Mouse (Mus musculus): ENCODE data around the gene Foxred2. TPM values are rescaled to one million over a fixed set of nuclear protein-coding genes. Genes with fewer than 3 reads are reported as not detected.

Gene Foxred2
- polyA plus RNA-seq, 1 experiment from 2014 or later, result 9.1 TPM

GRCm38 (mm10) chr15:77977663-77978062 is 21.1 kb upstream of the Foxred2 start:
- H3K27ac ChIP-seq (ENCODE audit: low read depth, low read length), result no peak overlapping the region
- H3K36me3 ChIP-seq (ENCODE audit: control insufficient read depth, insufficient read depth, low read length), result no peaks in the 10 kb centered on the region
- no peaks in the 10 kb centered on the region for H3K9me3 ChIP-seq (ENCODE audit: control insufficient read depth, low read length)
- H3K4me3 ChIP-seq (ENCODE audit: low read depth, low read length), result no peak overlapping the region
- H3K4me1 ChIP-seq (replicated peaks; ENCODE audit: control insufficient read depth, insufficient read depth, low read length), result no peaks in the 10 kb centered on the region
- 66% methylated on average over 3 of the region's 3 CpGs for WGBS
- ATAC-seq (replicated peaks; ENCODE audit: low FRiP score) (no peak), DNase-seq (ENCODE audit: low spot score) (no peak)
- no peak overlapping the region for H3K9ac ChIP-seq (ENCODE audit: low read length)
- H3K4me2 ChIP-seq (ENCODE audit: low read depth, low read length, severe bottlenecking), result no peak overlapping the region
- no peaks in the 10 kb centered on the region; the same call in 1 of the 2 replicates for H3K27me3 ChIP-seq (ENCODE audit: control insufficient read depth, insufficient read depth, low read length)

- H3K9me3 ChIP-seq (ENCODE audit: control insufficient read depth, low read length), result no peaks in the 10 kb centered on the region
These were observed 17.8 kb upstream of the Foxred2 start for GRCm38 (mm10) chr15:77974165-77974841.

GRCm38 (mm10) chr15:77970470-77971292 is 14.2 kb upstream of the Foxred2 start, which contains the start of gene Eif3d:
Gene Eif3d (minus strand): TSS chr15:77970813.
- Histone ChIP-seq H3K4me2 (ENCODE audit: low read depth, low read length, severe bottlenecking) (peak within 1 kb of the TSS; percentile 87), H3K4me1 (replicated peaks; ENCODE audit: control insufficient read depth, insufficient read depth, low read length) (peaks cover 7% of the 10 kb centered on the region), H3K4me3 (ENCODE audit: low read depth, low read length) (peak within 1 kb of the TSS; percentile 95), H3K9ac (ENCODE audit: low read length) (peak within 1 kb of the TSS; percentile 97), H3K27ac (ENCODE audit: low read depth, low read length) (peak within 1 kb of the TSS; percentile 99), H3K36me3 (ENCODE audit: control insufficient read depth, insufficient read depth, low read length) (peaks cover 12% of the 10 kb centered on the region), H3K27me3 (ENCODE audit: control insufficient read depth, insufficient read depth, low read length) (no peaks in the 10 kb centered on the region), H3K9me3 (ENCODE audit: control insufficient read depth, low read length) (no peaks in the 10 kb centered on the region)
- ATAC-seq (replicated peaks; ENCODE audit: low FRiP score), result peak; percentile 90
- peak; percentile 96 for DNase-seq (ENCODE audit: low spot score)
- WGBS, result under 1% methylated on average over 72 of the region's 72 CpGs

More at GRCm38 (mm10) chr15:77974165-77974841, 17.8 kb upstream of the Foxred2 start:
- no peak overlapping the region for H3K9ac ChIP-seq (ENCODE audit: low read length)
- H3K4me3 ChIP-seq (ENCODE audit: low read depth, low read length), result no peak overlapping the region
- DNase-seq (ENCODE audit: low spot score) (no peak), ATAC-seq (replicated peaks; ENCODE audit: low FRiP score) (no peak)
- H3K4me1 ChIP-seq (replicated peaks; ENCODE audit: control insufficient read depth, insufficient read depth, low read length), result peaks cover 2% of the 10 kb centered on the region
- WGBS, result 86% methylated on average over 6 of the region's 6 CpGs
- no peaks in the 10 kb centered on the region for H3K27me3 ChIP-seq (ENCODE audit: control insufficient read depth, insufficient read depth, low read length)
- H3K4me2 ChIP-seq (ENCODE audit: low read depth, low read length, severe bottlenecking), result no peak overlapping the region
- H3K36me3 ChIP-seq (ENCODE audit: control insufficient read depth, insufficient read depth, low read length), result no peaks in the 10 kb centered on the region
- no peak overlapping the region for H3K27ac ChIP-seq (ENCODE audit: low read depth, low read length)

GRCm38 (mm10) chr15:77969940-77970469 is 13.5 kb upstream of the Foxred2 start:
- 3% methylated on average over 15 of the region's 15 CpGs for WGBS
- DNase-seq (ENCODE audit: low spot score), result no peak
- Histone ChIP-seq H3K9ac (ENCODE audit: low read length) (peak overlapping the region; percentile 97), H3K9me3 (ENCODE audit: control insufficient read depth, low read length) (no peaks in the 10 kb centered on the region), H3K4me3 (ENCODE audit: low read depth, low read length) (peak overlapping the region; percentile 95), H3K36me3 (ENCODE audit: control insufficient read depth, insufficient read depth, low read length) (peaks cover 18% of the 10 kb centered on the region), H3K27me3 (ENCODE audit: control insufficient read depth, insufficient read depth, low read length) (no peaks in the 10 kb centered on the region), H3K4me1 (replicated peaks; ENCODE audit: control insufficient read depth, insufficient read depth, low read length) (peaks cover 7% of the 10 kb centered on the region), H3K27ac (ENCODE audit: low read depth, low read length) (peak overlapping the region; percentile 99), H3K4me2 (ENCODE audit: low read depth, low read length, severe bottlenecking) (peak overlapping the region; percentile 87)
- ATAC-seq (replicated peaks; ENCODE audit: low FRiP score), result peak; percentile 20; the same call in 1 of the 2 replicates

- Histone ChIP-seq H3K27me3 (ENCODE audit: control insufficient read depth, insufficient read depth, low read length) (no peaks in the 10 kb centered on the region), H3K9ac (ENCODE audit: low read length) (no peak overlapping the region), H3K27ac (ENCODE audit: low read depth, low read length) (no peak overlapping the region), H3K4me2 (ENCODE audit: low read depth, low read length, severe bottlenecking) (no peak overlapping the region), H3K4me3 (ENCODE audit: low read depth, low read length) (no peak overlapping the region), H3K9me3 (ENCODE audit: control insufficient read depth, low read length) (no peaks in the 10 kb centered on the region), H3K4me1 (replicated peaks; ENCODE audit: control insufficient read depth, insufficient read depth, low read length) (peaks cover 7% of the 10 kb centered on the region), H3K36me3 (ENCODE audit: control insufficient read depth, insufficient read depth, low read length) (peaks cover 46% of the 10 kb centered on the region)
- ATAC-seq (replicated peaks; ENCODE audit: low FRiP score), result no peak
- no peak for DNase-seq (ENCODE audit: low spot score)
- WGBS, result 82% methylated on average over 9 of the region's 9 CpGs
These were observed 8.6 kb upstream of the Foxred2 start for GRCm38 (mm10) chr15:77965117-77965528.

- H3K36me3 ChIP-seq (ENCODE audit: control insufficient read depth, insufficient read depth, low read length), result peaks cover 55% of the 10 kb centered on the region
- no peak overlapping the region for H3K9ac ChIP-seq (ENCODE audit: low read length)
- WGBS, result 96% methylated on average over 5 of the region's 5 CpGs
- H3K9me3 ChIP-seq (ENCODE audit: control insufficient read depth, low read length), result no peaks in the 10 kb centered on the region
- no peaks in the 10 kb centered on the region for H3K27me3 ChIP-seq (ENCODE audit: control insufficient read depth, insufficient read depth, low read length)
- DNase-seq (ENCODE audit: low spot score), result no peak
- no peak for ATAC-seq (replicated peaks; ENCODE audit: low FRiP score)
- no peak overlapping the region for H3K27ac ChIP-seq (ENCODE audit: low read depth, low read length)
- no peaks in the 10 kb centered on the region for H3K4me1 ChIP-seq (replicated peaks; ENCODE audit: control insufficient read depth, insufficient read depth, low read length)
- no peak overlapping the region for H3K4me2 ChIP-seq (ENCODE audit: low read depth, low read length, severe bottlenecking)
- no peak overlapping the region for H3K4me3 ChIP-seq (ENCODE audit: low read depth, low read length)
These were observed 5.9 kb upstream of the Foxred2 start for GRCm38 (mm10) chr15:77962447-77962846.

- WGBS, result 91% methylated on average over 6 of the region's 6 CpGs
These were observed 4.2 kb upstream of the Foxred2 start for GRCm38 (mm10) chr15:77960693-77961092.

GRCm38 (mm10) chr15:77958071-77958470 is 1.5 kb upstream of the Foxred2 start:
- Histone ChIP-seq H3K36me3 (ENCODE audit: control insufficient read depth, insufficient read depth, low read length) (peaks cover 23% of the 10 kb centered on the region), H3K4me2 (ENCODE audit: low read depth, low read length, severe bottlenecking) (no peak overlapping the region), H3K27ac (ENCODE audit: low read depth, low read length) (no peak overlapping the region), H3K4me1 (replicated peaks; ENCODE audit: control insufficient read depth, insufficient read depth, low read length) (peaks cover 8% of the 10 kb centered on the region), H3K9me3 (ENCODE audit: control insufficient read depth, low read length) (no peaks in the 10 kb centered on the region), H3K4me3 (ENCODE audit: low read depth, low read length) (no peak overlapping the region), H3K9ac (ENCODE audit: low read length) (no peak overlapping the region), H3K27me3 (ENCODE audit: control insufficient read depth, insufficient read depth, low read length) (peaks cover 4% of the 10 kb centered on the region; the same call in 1 of the 2 replicates)
- ATAC-seq (replicated peaks; ENCODE audit: low FRiP score) (no peak), DNase-seq (ENCODE audit: low spot score) (no peak)
- WGBS, result 67% methylated on average over 3 of the region's 3 CpGs

More at GRCm38 (mm10) chr15:77960693-77961092, 4.2 kb upstream of the Foxred2 start:
- H3K4me2 ChIP-seq (ENCODE audit: low read depth, low read length, severe bottlenecking), result no peak overlapping the region
- no peak overlapping the region for H3K9ac ChIP-seq (ENCODE audit: low read length)
- ATAC-seq (replicated peaks; ENCODE audit: low FRiP score) (no peak), DNase-seq (ENCODE audit: low spot score) (no peak)
- H3K4me1 ChIP-seq (replicated peaks; ENCODE audit: control insufficient read depth, insufficient read depth, low read length), result peaks cover 5% of the 10 kb centered on the region; the same call in 1 of the 2 replicates
- H3K9me3 ChIP-seq (ENCODE audit: control insufficient read depth, low read length), result no peaks in the 10 kb centered on the region
- peaks cover 44% of the 10 kb centered on the region for H3K36me3 ChIP-seq (ENCODE audit: control insufficient read depth, insufficient read depth, low read length)
- peaks cover under 1% of the 10 kb centered on the region; the same call in 1 of the 2 replicates for H3K27me3 ChIP-seq (ENCODE audit: control insufficient read depth, insufficient read depth, low read length)
- no peak overlapping the region for H3K4me3 ChIP-seq (ENCODE audit: low read depth, low read length)
- no peak overlapping the region for H3K27ac ChIP-seq (ENCODE audit: low read depth, low read length)
